Mouse (Mus musculus): ENCODE results near the gene Fpr3.

DNA sequence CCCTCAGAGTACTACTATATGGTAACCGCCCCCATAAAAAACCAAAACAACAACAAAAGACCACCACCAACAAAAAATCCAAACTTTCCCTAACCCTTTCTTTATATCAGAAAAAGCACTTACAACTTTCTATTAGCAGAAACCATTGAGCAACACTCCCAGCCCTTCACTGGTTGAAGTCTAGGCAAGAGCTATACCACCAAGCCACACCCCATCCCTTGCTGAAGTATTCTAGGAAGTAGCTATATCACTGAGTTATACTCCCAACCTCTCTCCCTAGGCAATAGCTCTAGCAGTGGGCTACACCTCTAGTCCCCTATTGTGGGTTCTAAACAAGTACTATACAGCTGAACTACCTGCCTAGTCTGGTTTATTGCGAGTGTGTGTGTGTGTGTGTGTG, 48.4 kb upstream of the Fpr3 start:
- no peak for TF ChIP-seq CTCF (IDR thresholded peaks at IDR 0.05; ENCODE audit: low read depth, low read length)
- TF ChIP-seq POLR2A (IDR thresholded peaks at IDR 0.05; ENCODE audit: borderline replicate concordance, low read depth, low read length): no peak

All from bone marrow macrophage, adult 2 months (primary cell).